Mouse (Mus musculus) brain, adult 2 months (tissue): ENCODE data around the gene Timm13.

Experiments used
- DNase-seq: peaks from one replicate; pipeline ENCODE4 v3.0.0; 2011; ENCODE audit warnings: low read depth, low spot score

Timm13 gene

DNA sequence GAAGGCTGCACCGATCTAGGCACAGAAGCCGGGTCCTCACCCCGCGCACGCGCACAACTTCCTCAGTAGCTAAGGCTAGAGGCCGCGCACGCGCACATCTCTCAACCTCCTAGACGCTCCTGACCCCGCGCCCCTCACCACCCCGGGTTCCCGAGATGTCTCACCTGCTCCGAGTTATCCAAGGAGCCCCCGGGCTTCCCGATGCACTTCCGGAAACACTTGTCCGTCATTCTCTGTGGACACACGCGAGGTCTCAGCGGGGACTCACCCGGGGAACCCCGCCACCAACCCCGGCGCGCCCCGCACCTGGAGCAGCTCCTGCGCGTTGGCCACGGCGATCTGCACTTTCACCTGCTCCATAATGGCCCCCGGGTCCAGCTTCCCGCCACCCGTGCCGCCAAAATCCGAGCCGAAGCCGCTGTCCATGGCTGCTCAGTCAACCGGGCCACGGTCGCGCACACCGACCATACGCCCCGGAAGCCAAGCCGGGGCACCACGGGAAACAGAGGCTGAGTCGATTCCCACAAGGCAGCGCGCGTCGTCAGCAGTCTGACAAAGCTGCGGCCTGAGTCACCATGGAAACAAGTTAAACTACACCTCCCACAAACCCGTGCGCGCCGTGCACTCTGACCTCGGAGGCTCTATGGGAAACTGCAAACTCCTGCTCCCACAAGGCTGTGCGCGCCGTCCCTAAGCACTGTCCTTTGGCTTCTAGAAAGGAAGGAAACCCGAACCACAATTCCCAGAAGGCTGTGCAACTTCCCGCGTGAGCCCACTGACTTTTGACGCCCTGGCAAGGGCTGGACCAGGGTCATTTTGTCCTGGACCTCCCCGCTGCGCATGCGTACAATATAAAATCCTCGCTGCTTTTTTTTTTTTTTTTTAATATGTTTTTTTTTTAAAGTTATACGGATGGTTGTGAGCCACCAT is at the start of gene Timm13:
TSS of gene Timm13 (minus strand) at position 652 of the 930 bp plus-strand sequence.
- DNase-seq = peak; percentile 100

DNA sequence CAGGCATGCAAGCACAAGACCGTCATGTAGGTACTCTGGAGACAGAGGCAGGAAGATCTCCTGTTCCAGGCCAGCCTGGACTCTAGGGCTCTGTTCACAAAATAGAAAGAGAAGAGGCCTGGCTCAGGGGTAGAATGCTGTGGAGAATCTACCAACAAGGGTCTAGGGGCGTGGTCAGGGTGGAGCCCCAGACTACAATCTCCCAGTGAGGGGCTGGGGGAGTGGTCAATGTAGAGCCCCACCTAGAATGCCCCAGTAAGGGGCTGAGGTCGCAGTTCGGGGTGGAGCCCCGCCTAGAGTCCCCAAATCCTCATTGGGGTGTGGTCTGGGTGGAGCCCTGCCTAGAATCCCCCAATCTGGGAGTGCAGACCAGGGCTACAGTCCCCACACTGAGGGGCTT is 49.5 kb upstream of the Timm13 start:
- no peak for DNase-seq

DNA sequence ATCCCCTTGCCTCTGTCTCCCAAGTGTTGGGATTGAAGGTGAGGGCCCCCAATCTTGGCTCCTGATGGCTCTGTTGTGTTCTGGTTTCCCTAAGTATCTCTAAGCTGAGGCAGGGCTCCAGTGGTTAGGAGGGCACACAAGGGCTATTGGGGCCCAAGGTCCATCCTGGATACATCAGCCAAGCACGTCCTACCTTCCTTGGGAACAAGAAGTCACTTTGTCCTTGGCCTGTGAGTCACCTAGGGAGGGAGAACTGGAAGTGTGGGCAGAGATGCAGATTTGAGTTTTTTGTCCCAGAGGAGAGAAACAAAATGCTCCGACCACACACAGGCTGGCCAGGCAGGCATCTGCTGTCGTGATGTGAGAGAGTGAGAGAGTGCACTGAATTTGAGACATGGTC is 48.3 kb upstream of the Timm13 start:
- no peak for DNase-seq

DNA sequence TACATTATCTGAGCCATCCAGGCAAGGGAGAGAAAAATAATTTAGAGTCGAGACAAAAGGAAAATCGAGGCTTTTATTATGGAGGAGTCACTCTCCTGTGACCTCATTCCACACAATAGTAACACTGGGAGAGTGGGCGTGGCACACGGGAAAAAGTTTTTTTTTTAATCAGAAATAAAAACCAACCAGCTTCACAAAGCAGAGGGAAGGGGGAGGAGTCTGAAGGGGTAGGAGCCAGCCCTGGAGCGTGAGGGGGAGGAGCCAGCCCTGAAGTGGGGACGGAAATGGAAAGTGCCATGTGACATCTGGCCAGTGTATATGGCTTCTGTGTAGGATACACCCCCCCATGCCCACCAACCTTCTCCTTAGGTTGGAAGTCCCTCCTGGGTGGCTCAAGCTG is 47.8 kb upstream of the Timm13 start:
- DNase-seq = no peak

DNA sequence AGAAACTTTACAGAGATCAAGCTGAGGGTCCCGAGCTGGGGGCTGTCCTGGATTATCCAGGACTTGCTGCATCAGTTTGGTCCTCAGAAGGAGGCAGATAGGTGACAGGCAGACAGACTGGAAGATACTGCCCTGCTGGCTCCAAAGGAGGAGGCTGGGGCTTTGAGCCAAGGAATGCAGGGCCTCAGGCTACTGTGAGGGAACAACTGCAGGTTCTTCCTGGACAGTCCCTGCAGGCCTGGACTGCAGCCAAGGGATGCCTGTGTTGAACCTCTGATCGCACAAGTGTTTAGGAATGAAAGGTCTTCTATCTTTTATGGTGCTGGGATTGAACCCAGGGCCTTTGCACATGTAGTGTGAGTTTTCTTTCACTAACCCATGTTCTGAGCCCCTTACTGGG is 47.0 kb upstream of the Timm13 start:
- no peak for DNase-seq

DNA sequence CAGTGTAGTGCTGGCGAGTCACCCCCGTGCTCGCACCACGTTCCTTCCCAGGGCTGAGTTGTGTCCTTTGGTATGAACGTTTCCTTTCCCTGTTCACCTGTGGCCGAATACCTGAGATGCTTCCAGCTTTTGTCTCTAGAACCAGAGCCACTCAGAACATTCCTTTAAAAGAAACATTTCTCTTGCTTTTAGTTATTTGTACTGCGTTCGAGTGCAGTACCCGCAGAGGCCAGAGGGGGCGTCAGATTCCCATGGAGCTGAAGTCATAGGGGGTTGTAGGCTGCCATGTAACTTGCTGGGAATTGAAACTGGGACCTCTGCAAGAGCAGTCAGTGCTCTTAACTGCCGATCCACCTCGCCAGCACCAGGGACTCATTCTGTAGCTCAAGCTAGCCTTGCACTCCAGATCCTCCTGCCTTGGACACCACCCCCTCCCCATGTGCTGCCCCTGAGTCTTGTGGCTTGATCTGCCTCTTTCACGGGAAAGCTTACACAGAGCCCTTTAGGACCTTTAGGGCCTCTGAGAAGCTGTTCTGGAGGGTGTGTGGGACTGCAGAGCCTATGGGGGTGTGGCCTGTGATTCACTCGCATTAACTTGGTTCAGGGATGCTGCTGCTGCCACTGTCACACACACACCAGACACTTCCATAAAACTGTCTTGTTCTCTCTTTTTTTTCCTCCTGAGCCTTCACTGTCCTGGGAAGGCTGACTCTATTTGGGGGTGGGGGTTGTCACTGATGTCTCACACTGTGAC is 46.1 kb upstream of the Timm13 start:
- DNase-seq = peak; percentile 46

DNA sequence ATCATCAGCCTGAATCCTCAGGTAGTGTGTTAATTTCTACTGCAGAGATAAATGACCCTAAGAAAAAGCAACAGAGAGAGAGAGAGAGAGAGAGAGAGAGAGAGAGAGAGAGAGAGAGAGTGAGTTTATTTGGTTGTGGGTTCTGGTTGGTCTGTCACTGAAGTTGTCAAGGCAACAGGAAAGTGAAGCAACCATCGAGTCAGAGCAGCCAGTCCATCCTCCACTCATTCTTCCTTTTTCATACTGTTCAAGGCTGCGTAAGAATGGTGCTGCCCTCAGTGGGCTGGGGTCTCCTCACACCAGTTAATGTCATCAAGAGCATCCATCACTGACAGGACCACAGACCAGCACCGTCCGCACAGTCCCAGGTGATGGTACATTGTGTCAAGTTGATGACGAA is 43.5 kb upstream of the Timm13 start:
- no peak for DNase-seq

DNA sequence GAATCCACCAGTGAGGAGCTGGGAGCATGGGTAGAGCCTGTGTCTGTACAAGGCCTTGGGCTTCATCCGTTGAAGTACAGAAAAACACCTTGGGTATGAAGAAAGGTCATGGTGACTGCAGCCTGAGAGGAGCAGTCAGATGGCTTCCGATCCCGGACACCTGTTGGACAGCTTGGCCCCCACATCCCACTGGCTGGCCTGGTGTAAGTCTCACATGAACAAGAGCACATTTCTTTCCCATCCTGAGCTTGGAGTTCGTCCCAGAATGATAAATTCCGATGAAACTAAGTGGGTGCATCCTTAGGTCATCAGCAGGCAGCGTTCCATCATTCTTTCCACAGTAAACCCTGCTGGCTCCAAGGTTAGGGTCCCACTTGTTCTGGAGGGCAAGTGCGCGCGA is 42.9 kb upstream of the Timm13 start:
- DNase-seq = no peak

DNA sequence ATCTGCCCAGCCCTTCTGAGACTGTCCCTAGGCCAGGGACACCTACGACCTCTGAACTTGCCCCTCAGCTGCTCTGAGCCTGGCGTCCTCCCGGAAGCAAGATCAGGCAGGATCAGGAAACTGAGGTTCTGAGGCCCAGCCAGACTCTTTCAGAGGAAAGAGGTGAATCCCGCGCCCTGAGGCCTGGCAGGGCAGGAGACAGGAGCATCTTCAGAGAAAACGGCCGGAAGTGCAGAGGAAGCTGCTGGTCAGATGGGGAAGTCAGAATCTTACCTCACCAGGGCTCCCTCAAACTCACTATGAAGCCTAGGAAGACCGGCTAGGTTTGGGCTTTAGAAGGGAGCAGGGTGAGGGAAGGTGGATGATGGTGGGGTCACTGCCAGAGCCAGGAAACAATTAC is 42.1 kb upstream of the Timm13 start:
- DNase-seq = no peak

DNA sequence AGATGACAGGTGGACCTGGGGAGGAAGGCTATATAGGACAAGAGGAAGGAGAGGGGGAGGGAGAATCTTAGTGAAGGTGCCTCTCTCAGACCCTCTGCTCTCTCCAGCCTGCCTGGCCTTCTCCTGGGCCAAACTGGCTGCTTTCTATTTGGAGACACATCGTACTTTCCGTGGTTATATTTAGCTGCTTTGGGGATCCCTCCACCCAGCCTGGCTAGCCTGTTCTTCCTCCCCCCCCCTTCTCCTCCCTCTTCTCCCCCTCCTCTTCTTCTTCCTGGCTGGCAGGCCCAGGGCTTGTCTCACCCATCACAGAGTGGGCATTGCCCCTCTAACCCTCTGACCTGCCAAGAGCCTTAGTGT is 40.2 kb upstream of the Timm13 start:
- no peak for DNase-seq

DNA sequence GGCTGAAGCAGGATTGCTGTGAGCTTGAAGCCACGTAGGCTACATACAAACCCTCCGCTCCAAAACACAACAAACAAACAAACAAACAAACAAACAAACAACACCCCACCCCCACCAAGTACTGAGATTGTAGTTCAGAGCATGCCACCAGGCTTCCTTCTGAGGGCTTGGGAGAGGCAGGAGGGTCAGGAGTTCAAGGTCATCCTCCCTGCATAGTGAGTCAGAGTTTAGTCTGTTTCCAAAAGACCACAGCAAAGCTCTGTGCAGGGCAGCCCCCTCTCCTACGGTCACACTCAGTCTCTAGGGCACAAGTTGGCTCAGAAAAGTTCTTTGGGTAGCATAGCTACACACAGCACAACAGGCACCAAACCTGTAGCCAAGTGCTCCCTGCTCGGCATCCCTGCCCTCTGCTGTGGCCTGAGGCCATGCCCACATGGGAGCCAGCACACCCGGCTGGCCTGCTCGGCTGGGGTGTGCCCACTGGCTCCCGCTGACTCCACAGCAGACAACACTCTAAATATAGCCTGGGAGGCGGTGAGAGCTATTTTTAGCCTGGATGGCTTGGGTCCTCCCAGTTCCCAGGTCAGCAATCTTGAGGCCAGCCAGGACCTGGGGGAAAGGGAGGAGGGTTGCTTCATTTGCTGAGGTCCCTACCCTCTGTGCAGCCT is 39.7 kb upstream of the Timm13 start:
- DNase-seq = peak; percentile 48

DNA sequence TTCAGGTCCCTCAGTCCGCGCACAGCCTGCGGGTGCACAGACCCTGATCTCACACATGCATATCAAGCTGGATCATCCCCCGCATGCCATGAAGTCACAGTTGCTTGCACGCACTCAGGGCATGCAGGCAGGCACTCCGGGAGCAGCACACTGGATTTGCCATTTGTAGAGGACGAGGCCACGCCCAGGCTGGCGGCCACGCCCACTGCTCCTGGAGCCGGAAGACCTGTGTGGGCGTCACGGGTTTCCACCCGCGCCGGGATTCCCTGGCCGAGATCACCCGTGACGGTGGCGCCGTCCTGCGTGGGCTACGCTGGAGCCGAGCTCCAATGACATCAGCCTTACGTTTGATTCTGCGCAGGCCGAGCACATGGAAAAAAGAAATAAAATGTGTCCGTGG is 38.9 kb upstream of the Timm13 start:
- peak; percentile 91 for DNase-seq

DNA sequence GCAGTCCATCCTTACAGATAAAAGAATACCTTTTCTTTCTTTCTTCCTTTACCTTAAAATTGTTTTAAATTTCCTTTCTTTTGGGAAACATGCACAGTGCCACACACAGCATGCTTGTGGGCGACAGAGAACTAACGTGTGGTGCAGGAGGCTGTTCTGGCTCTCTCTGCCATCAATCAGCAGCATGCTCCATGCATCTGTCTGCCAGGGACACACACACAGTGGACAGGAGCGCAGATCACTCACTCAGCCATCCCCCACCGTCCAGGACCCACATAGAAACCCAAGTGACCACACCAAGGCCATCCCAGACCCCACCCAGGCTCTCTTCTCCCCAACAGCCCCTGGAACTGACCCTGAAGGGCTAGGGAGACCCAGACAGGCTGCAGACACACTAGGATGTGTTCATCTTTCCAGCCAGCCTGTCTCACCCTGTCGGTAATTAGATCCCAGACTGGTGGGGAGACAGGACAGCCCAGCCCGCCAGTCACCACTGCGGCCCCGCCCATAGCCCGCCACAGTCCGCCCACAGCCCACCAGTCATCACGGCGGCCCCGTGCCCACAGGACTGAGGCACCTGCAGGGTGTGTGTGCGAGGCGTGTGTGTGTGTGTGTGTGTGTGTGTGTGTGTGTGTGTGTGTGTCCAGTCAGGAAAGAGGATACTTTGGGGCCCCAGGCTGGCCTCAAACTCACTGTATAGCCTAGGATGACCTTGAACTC is 38.2 kb upstream of the Timm13 start:
- no peak for DNase-seq

DNA sequence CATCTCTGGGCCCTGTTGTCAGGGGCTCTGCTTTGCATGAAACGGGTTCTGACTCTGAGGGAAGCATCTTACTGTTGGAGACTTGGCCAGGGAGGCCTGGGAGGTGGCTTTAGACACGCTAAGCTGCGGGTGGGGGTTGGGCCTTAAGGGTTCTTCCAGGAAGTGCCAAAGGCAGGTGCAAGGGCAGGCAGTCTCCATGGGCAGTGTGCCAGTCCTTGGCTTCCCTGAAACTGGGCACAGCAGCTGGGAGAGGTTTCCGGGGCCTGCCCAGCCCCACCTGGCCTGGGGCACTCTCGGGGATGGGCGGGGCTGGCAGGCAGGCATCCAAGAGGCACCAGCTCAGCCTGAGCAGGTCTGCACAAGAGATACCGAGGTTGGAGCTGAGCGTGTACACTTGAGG is 36.9 kb upstream of the Timm13 start:
- no peak for DNase-seq

DNA sequence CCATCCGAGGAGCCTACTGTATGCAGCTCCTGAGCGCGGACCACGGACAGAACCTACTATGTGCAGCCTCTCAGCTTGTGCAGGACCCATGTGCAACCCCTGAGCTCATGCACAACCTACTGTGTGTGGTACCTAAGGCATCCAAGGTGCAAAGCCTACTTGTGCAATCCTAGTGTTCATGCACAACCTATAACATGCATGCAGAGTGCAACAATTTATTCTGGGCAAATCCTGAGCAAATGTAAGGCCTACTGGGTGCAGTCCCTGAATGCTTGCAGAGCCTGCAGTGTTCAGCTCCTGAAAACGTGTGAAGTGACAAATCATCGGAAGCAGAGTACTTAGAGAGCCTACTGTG is 36.0 kb upstream of the Timm13 start:
- no peak for DNase-seq

DNA sequence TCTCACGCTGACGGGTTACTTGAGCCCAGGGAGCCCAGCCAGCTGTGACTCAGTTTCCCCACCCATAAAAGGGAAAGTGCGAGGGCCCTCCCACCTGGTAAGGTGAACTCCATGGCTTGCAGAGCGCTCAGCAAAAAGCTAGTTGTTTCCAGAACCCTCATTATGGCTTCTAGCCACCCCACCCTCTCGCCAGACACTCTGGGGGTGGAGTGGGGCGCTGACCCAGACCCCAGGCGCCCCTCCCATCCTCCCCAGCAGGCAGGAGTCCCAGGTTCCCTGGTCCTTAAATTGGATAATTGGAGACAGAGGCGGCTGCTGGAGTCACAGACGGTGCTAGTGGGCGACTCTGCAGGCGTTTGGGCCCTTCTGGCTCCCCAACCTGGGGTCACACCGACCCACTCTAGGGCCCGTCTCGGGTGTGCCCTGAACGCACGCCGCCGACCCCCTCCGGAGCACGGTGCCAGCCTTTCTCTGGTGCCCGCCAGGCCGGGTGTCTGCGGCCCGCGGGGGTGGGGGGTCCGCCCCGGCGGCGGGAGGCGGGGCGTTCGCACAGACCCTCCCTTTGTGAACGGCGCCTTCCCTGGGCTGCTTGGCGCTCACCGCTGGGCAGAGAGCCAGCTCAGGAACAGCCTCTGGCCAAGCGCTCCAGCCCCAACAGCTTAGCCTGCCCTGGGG is 35.5 kb upstream of the Timm13 start:
- DNase-seq = peak; percentile 64

DNA sequence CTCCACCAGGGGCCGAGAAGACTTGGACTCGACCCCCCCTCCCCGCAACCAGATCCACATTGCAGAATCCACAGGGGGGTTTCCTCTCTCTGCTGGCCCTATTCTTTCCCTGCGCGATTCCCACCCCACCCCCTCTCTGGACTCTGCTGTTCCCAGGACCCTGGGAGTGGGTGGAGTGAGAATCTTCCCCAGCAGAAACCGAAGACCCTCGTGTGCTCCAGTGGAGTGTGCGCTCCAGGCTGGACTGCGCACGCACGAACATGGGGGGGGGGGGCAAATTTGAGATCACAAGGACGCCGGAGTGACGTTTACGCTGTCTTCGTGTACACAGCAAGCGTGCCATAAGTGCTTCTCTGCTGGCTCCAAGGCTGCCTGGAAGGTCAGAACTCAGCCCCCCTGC is 34.9 kb upstream of the Timm13 start:
- no peak for DNase-seq

DNA sequence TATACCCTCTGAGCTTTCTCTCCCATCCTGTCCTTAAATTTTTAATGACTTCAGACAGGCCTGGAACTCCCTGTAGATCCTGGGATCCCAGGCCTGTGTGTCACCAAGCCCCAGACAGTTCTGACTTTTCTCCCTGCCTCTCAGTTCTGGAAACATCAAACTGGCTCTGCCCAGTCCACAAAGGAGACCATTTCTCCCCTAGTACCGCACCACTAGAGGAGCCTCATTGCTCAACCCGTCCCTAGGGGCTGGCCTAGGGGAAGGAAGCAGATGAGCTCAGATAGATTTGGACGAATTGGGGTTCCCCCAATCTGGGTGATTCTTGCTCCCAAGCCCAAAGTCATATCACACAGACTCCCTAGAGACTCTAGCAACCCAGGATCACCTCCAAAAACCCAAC is 34.5 kb upstream of the Timm13 start:
- DNase-seq = no peak

DNA sequence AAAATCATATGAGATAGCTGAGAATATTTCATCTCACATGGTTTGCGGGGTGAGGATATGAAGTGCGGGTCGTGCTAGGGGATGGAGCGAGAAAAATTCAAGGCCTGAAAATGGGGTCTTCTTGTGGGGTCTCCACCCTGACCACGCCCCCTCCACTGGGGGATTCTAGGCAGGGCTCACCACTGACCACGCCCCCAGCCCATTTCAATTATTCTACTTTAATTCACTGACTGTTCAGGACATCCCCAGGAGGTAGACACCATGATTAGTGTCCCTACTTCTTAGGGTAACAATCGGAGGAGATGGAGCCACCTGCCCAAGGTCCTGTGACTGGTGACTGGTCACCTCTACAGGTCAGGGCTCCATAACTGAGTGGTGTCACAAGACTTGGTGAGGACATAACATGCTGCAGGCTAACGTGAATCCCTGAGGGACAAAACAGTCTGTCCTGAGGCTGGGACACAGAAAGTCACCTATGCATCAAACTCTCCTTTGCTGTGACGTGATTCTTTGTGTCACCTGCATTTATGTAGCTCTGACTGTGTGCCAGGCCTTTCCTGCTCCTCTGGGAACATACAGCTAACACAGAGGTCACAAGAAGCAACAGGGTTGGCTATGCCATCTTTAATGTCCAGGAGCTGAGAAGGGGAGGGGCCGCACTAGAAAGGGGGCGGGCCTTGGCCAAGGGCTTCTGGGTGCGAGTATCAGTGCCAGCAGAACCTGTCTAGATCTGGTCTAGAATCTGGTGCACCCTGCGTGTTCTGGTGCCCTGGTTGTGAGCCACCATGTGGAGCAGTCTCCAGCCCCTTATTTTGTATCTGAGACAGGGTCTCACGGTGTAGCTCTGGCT is 33.6 kb upstream of the Timm13 start:
- DNase-seq = no peak

DNA sequence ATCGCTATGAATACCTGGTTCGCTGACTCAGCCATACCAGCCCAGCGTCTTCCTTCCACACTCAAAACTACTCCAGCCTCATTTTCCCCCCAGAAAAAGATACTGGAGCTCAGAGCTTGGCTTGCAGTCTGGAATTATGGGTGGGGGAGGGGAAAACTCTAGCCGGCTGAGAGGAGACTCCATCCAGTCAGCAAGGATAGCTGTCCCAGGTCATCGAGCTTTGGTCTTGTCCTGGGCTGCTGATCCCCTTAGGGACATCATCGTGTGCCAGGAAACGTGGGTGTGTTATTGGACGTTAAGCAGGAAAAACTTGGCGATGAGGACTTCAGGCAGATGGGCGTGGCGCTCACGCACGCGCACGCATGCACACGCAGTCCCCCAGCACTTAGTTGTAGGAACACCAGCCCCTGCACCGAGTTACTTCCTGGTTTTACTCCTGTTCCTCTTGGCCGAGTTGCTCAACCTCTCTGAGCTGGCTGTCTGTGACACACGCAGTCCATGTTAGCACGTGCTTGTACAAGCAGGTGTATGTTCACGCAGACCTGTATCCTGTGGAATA is 32.7 kb upstream of the Timm13 start:
- DNase-seq = no peak
